Mouse (Mus musculus): ENCODE data around the gene Capg. TPM values are rescaled to one million over a fixed set of nuclear protein-coding genes. Genes with fewer than 3 reads are reported as not detected.

Gene Capg
- polyA plus RNA-seq, 1 experiment from 2014 or later = 148 TPM

GRCm38 (mm10) chr6:72547862-72548261 is 3.7 kb downstream of the Capg start:
- ATAC-seq (no peak), DNase-seq (ENCODE audit: low spot score) (peak; percentile 22)
- 52% methylated on average over 3 of the region's 3 CpGs for WGBS
- TF ChIP-seq EP300 (IDR thresholded peaks at IDR 0.05) = peak; percentile 59
- no peak for TF ChIP-seq CTCF (IDR thresholded peaks at IDR 0.05)
- Histone ChIP-seq H3K4me2 (replicated peaks; ENCODE audit: low read depth, low read length) (no peak overlapping the region), H3K36me3 (ENCODE audit: insufficient read depth, low read length) (no peaks in the 10 kb centered on the region), H3K27ac (ENCODE audit: low read length) (no peak overlapping the region), H3K9me3 (ENCODE audit: low read length) (no peaks in the 10 kb centered on the region), H3K4me1 (ENCODE audit: insufficient read depth, low read depth, low read length) (no peaks in the 10 kb centered on the region), H3K4me3 (ENCODE audit: low read depth, low read length) (no peak overlapping the region), H3K27me3 (replicated peaks; ENCODE audit: insufficient read depth, low read length) (no peaks in the 10 kb centered on the region), H3K9ac (replicated peaks; ENCODE audit: low read depth) (no peak overlapping the region)

GRCm38 (mm10) chr6:72549041-72549580 is 4.9 kb downstream of the Capg start:
- WGBS = 46% methylated on average over 9 of the region's 9 CpGs
- peak; percentile 59 for DNase-seq (ENCODE audit: low spot score)

GRCm38 (mm10) chr6:72550025-72550424 is 5.8 kb downstream of the Capg start:
- Histone ChIP-seq H3K27ac (ENCODE audit: low read length) (no peak overlapping the region), H3K4me3 (ENCODE audit: low read depth, low read length) (0 out of 2 replicates have a peak overlapping the region, but pooled peaks have one; percentile 1), H3K9ac (replicated peaks; ENCODE audit: low read depth) (no peak overlapping the region), H3K4me1 (ENCODE audit: insufficient read depth, low read depth, low read length) (no peaks in the 10 kb centered on the region; the same call in 1 of the 2 replicates), H3K4me2 (replicated peaks; ENCODE audit: low read depth, low read length) (0 out of 2 replicates have a peak overlapping the region, but pooled peaks have one; percentile 11), H3K27me3 (replicated peaks; ENCODE audit: insufficient read depth, low read length) (no peaks in the 10 kb centered on the region), H3K36me3 (ENCODE audit: insufficient read depth, low read length) (no peaks in the 10 kb centered on the region), H3K9me3 (ENCODE audit: low read length) (no peaks in the 10 kb centered on the region)
- 61% methylated on average over 6 of the region's 6 CpGs for WGBS
- no peak for ATAC-seq
- TF ChIP-seq EP300 (IDR thresholded peaks at IDR 0.05) (no peak), CTCF (IDR thresholded peaks at IDR 0.05) (no peak)
- DNase-seq (ENCODE audit: low spot score) = no peak

More at GRCm38 (mm10) chr6:72549041-72549580, 4.9 kb downstream of the Capg start:
- no peak overlapping the region for H3K9ac ChIP-seq (replicated peaks; ENCODE audit: low read depth)
- no peaks in the 10 kb centered on the region for H3K36me3 ChIP-seq (ENCODE audit: insufficient read depth, low read length)
- no peaks in the 10 kb centered on the region for H3K9me3 ChIP-seq (ENCODE audit: low read length)
- no peak overlapping the region for H3K4me3 ChIP-seq (ENCODE audit: low read depth, low read length)
- no peaks in the 10 kb centered on the region for H3K27me3 ChIP-seq (replicated peaks; ENCODE audit: insufficient read depth, low read length)
- no peak for ATAC-seq
- no peak overlapping the region for H3K4me2 ChIP-seq (replicated peaks; ENCODE audit: low read depth, low read length)
- no peak for TF ChIP-seq CTCF (IDR thresholded peaks at IDR 0.05)
- no peak for TF ChIP-seq EP300 (IDR thresholded peaks at IDR 0.05)
- no peaks in the 10 kb centered on the region; the same call in 1 of the 2 replicates for H3K4me1 ChIP-seq (ENCODE audit: insufficient read depth, low read depth, low read length)
- H3K27ac ChIP-seq (ENCODE audit: low read length) = peak overlapping the region; percentile 20; the same call in 1 of the 2 replicates

- Histone ChIP-seq H3K4me1 (ENCODE audit: insufficient read depth, low read depth, low read length) (no peaks in the 10 kb centered on the region; the same call in 1 of the 2 replicates), H3K27ac (ENCODE audit: low read length) (no peak overlapping the region)
These were observed 6.4 kb downstream of the Capg start for GRCm38 (mm10) chr6:72550503-72551100.

GRCm38 (mm10) chr6:72552171-72553078 is 8.2 kb downstream of the Capg start:
- ATAC-seq = peak; percentile 96
- peak overlapping the region; percentile 59 for H3K4me2 ChIP-seq (replicated peaks; ENCODE audit: low read depth, low read length)
- peak overlapping the region; percentile 87 for H3K27ac ChIP-seq (ENCODE audit: low read length)
- H3K27me3 ChIP-seq (replicated peaks; ENCODE audit: insufficient read depth, low read length) = no peaks in the 10 kb centered on the region
- H3K4me3 ChIP-seq (ENCODE audit: low read depth, low read length) = peak overlapping the region; percentile 40
- H3K4me1 ChIP-seq (ENCODE audit: insufficient read depth, low read depth, low read length) = no peaks in the 10 kb centered on the region; the same call in 1 of the 2 replicates
- peaks cover 3% of the 10 kb centered on the region; the same call in 1 of the 2 replicates for H3K36me3 ChIP-seq (ENCODE audit: insufficient read depth, low read length)
- peak overlapping the region; percentile 16; the same call in 1 of the 2 replicates for H3K9ac ChIP-seq (replicated peaks; ENCODE audit: low read depth)
- WGBS = 14% methylated on average over 27 of the region's 27 CpGs
- peak; percentile 43 for TF ChIP-seq EP300 (IDR thresholded peaks at IDR 0.05)
- peak; percentile 37 for TF ChIP-seq CTCF (IDR thresholded peaks at IDR 0.05)
- DNase-seq (ENCODE audit: low spot score) = peak; percentile 95
- no peaks in the 10 kb centered on the region for H3K9me3 ChIP-seq (ENCODE audit: low read length)

More at GRCm38 (mm10) chr6:72550503-72551100, 6.4 kb downstream of the Capg start:
- H3K36me3 ChIP-seq (ENCODE audit: insufficient read depth, low read length) = no peaks in the 10 kb centered on the region
- H3K4me3 ChIP-seq (ENCODE audit: low read depth, low read length) = no peak overlapping the region
- H3K9me3 ChIP-seq (ENCODE audit: low read length) = no peaks in the 10 kb centered on the region
- H3K9ac ChIP-seq (replicated peaks; ENCODE audit: low read depth) = no peak overlapping the region
- 0 out of 2 replicates have a peak overlapping the region, but pooled peaks have one; percentile 11 for H3K4me2 ChIP-seq (replicated peaks; ENCODE audit: low read depth, low read length)
- no peak for DNase-seq (ENCODE audit: low spot score)
- no peak for ATAC-seq
- H3K27me3 ChIP-seq (replicated peaks; ENCODE audit: insufficient read depth, low read length) = no peaks in the 10 kb centered on the region
- WGBS = 72% methylated on average over 10 of the region's 10 CpGs
- TF ChIP-seq CTCF (IDR thresholded peaks at IDR 0.05) = no peak
- no peak for TF ChIP-seq EP300 (IDR thresholded peaks at IDR 0.05)

GRCm38 (mm10) chr6:72553079-72553412 is 8.9 kb downstream of the Capg start:
- Histone ChIP-seq H3K9me3 (ENCODE audit: low read length) (no peaks in the 10 kb centered on the region), H3K27me3 (replicated peaks; ENCODE audit: insufficient read depth, low read length) (no peaks in the 10 kb centered on the region), H3K4me2 (replicated peaks; ENCODE audit: low read depth, low read length) (peak overlapping the region; percentile 59), H3K4me3 (ENCODE audit: low read depth, low read length) (peak overlapping the region; percentile 40), H3K4me1 (ENCODE audit: insufficient read depth, low read depth, low read length) (no peaks in the 10 kb centered on the region; the same call in 1 of the 2 replicates), H3K36me3 (ENCODE audit: insufficient read depth, low read length) (peaks cover 3% of the 10 kb centered on the region; the same call in 1 of the 2 replicates), H3K27ac (ENCODE audit: low read length) (peak overlapping the region; percentile 87), H3K9ac (replicated peaks; ENCODE audit: low read depth) (peak overlapping the region; percentile 16; the same call in 1 of the 2 replicates)
- no peak for TF ChIP-seq CTCF (IDR thresholded peaks at IDR 0.05)
- TF ChIP-seq EP300 (IDR thresholded peaks at IDR 0.05) = no peak
- ATAC-seq (no peak), DNase-seq (ENCODE audit: low spot score) (peak; percentile 22)
- 11% methylated on average over 8 of the region's 8 CpGs for WGBS
